Mouse (Mus musculus) MN1 (cell line): ENCODE results near the gene Osgin1.

Source experiments
- DNase-seq: peaks from one replicate; pipeline ENCODE4 v3.0.0-alpha.2; 2016; ENCODE audit warnings: low spot score

Osgin1 gene

DNA sequence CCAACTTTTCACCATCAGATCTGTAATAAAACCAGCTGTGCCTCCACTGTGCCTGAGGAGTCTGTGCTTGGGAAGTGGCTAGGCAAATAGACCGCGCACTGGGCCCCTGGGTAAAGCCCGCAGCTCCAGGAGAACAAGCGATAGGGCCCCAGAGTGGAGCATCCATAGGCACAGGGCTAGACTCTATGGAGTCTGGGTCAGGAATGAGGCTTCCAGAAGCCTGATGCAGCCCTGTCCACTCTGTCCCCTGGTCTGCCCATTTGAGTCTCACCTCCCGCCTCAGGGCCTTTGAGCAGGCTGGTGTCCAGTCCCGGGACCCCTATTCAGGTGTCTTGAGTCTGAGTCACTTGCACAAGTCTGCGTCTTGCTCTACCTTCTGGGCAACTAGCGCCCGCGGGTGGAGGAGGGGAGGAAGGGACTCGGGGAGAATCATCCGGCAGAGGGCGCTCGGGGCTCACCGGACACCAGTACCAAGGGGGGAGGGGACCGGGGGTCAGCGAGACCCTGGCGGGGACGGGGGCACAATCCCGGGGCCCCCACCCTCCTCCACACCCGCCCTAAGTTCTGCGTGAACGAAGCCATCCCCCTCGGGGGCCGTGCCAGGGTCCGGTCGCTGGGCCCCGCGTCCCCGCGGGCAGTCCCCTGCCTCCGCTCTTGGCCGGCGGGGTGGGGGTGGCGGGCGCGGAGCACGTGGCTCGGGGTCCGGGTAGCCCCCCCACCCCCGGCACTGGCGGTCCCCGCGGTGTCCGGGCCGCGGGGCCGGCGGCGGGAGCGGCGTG lies 12.5 kb downstream of the Osgin1 start, which contains the start of gene Necab2:
Gene Necab2 (plus strand): TSS at position 509 of the 779 bp plus-strand sequence.
- peak; percentile 61 for DNase-seq

- DNase-seq: no peak
Observed at GRCm38 (mm10) chr8:119446990-119447780, 13.3 kb downstream of the Osgin1 start.

DNA sequence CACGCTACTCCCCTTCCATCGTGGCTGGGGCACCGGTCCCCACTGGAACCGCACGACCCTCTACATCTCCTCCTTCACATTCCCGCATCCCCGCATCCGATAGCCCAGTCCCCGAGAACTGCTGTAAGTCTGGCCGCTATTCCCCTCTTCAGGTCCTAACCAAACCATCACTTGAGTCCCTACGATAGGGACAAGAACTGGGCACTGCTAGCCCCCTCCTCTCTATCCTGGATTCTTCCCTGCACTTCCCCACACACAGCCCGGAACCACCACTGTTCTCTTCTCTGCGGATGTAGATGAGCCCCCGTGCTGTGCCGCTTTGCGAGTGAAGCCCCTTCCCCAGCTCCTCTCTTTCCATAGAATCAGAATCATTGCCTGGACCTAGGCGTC lies 13.9 kb downstream of the Osgin1 start:
- no peak for DNase-seq

- no peak for DNase-seq
Observed at GRCm38 (mm10) chr8:119449627-119450026, 15.7 kb downstream of the Osgin1 start.

- peak; percentile 77 for DNase-seq
Observed at GRCm38 (mm10) chr8:119451131-119451530, 17.2 kb downstream of the Osgin1 start.

DNA sequence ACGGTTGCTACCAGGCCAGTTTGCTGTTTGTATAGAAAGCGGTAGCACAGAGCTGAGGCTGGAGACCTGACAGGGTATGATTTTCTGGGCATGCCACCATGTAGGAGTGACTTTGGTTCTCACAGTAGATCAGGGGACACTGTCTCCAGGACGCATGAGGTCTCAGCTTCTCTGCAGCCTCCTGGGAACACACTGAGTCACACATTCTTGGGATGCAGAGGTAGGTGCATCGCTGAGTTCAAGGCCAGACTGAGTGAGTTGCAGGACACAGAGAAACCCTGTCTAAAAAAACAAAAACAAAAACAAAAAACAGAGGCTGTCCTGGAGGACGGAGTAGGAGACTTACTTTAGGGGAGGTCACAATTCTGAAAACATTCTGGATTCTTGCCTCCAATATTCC lies 19.0 kb downstream of the Osgin1 start:
- no peak for DNase-seq

- DNase-seq: no peak
Observed at GRCm38 (mm10) chr8:119456045-119456444, 22.1 kb downstream of the Osgin1 start.

DNA sequence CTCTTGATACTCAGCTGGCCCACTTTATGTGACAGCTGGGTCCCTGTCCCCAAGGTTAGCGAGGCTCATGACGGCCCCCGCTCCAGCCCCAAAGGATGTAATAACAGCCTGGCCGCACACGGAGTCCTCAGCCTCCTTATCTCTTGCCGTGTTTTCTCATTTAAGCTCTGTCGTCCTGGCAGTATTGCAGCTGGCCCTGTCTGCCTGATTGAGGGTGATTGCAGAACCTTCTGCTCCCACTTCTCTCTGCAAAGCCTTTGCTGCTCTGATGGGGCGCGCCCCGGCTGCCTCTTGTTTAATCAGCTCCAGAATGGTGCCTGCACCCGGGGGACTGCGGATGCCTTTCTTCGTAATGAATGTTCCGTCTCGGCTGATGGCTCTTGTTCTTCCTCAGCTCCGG lies 25.8 kb downstream of the Osgin1 start:
- peak; percentile 81 for DNase-seq

DNA sequence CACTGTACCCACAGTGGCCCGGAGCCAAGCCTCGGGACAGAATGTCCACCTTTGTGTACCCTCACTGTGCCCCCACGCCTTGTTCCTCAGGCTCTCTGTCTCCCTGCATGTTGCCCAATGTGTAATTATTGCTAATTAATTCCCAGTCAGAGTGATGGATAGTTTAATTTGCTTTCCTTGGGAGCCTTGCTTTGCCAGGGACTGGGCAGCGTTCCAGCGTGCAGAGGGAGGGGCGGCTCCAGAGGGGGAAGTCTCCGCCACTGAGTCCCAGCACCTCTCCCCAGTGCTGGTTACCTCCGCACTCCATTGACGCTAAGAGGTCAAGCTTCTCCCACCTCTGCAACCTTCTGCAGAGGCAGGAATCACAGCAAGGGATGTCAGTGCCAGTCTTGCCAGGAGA lies 27.4 kb downstream of the Osgin1 start:
- peak; percentile 66 for DNase-seq

GRCm38 (mm10) chr8:119463709-119464108 lies 29.8 kb downstream of the Osgin1 start:
- DNase-seq: no peak

DNA sequence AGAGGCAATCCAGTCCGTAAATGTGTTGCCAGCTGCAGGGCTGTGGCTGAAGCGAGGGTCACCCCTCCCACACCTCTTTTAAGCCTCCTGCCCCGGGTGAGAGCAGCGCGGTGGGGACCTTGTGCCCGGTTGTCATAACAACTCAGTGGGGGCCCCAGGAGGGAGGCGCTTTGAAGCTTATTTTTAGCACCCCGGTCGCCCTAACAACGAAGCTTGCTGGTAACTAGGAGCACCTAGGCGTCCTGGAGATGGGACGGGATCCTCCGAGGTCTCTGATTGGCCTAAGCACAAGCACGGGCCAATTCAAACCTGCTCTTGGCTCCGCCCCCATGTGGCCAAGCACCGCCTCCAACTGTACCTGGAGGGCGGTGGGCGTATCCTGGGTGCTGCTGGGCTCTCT lies 32.2 kb downstream of the Osgin1 start:
- peak; percentile 45 for DNase-seq

- DNase-seq: no peak
Observed at GRCm38 (mm10) chr8:119466794-119467193, 32.9 kb downstream of the Osgin1 start.

DNA sequence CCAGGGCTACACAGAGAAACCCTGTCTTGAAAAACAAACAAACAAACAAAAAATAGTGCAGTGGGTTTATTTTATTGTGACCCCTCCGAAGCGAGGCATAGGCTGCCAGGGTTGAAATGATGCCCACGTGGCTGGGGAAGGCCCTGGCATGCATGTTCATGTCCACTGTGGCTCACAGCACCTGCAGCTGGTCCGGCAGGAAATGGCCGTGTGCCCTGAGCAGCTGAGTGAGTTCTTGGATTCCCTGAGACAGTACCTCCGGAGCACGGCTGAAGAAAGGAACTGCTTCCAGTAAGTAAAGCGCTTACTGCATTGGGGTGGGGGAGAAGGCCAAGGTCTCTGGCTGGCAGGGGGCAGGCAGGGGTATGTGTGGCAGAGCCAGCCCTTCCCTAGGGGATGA lies 34.2 kb downstream of the Osgin1 start:
- DNase-seq: no peak

GRCm38 (mm10) chr8:119478684-119479083 lies 44.8 kb downstream of the Osgin1 start:
- DNase-seq: no peak

DNA sequence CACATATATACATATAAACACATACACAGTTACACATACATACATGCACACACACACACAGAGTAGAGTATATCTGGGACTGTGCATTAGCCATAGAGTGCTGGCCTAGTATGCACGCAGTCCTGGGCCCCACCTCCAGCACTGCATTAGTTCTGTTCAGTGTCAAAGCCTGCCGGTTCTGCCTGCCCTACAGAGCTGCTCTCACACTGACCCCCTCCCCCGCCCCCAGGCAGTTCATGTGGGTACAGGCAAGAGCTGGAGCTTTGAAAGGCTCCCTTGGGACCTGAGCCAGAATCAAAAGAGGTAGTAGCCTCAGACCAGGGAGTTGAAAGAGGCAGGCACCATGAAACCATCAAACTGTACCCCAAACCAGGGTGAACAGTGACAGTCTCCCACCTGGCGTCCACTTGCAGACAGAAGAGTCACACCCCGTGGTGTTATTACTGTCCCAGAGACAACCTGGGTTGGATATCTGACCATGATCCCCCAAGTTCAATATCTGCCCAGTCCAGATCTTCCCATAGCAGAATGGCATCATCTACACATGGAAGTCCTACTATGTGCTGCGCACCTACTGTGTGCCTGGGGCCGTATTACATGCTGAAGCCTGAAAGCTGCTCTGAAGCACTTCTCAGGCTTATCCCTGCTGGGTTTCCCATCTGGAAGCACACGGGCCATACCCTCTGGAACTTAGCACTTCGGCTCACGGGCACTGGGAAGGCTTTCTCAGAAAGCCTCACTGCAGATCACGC lies 50.4 kb downstream of the Osgin1 start:
- DNase-seq: peak; percentile 63

GRCm38 (mm10) chr8:119487093-119487492 lies 53.2 kb downstream of the Osgin1 start:
- no peak for DNase-seq
